Mouse (Mus musculus) megakaryocyte, adult 5-6 weeks (primary cell): Measurements from ENCODE around the gene Taar7a. TPM values are rescaled to one million over a fixed set of nuclear protein-coding genes. Genes with fewer than 3 reads are reported as not detected.
A peak's percentile ranks its signal among the peaks of the same experiment; 100 is the strongest.

Experiments
- ATAC-seq: 2 replicates; pipeline ENCODE4 v1.8.0; 2016; ENCODE audit warnings: mild to moderate bottlenecking, inconsistent platforms; ENCODE audit not compliant: poor library complexity, severe bottlenecking
- total RNA-seq, 2 experiments: library from RNA; stranded (forward) in 1 of 2; stranded (reverse) in 1 of 2; fragments of 153-499, 151-499 nt in 1 of 2; fragments of 221-1000, 200-1000 nt in 1 of 2; gene quantifications; 2 replicates each; pipeline versions ENCODE4 v1.2.3 to v1.2.4; 2015 to 2017

The Taar7a gene
- total RNA-seq (2015) (not detected in 2 replicates), total RNA-seq (2017) (not detected in 2 replicates)

GRCm38 (mm10) chr10:23993381-23993780, at the start of gene Taar7a:
Taar7a (minus strand) TSS chr10:23993481.
- ATAC-seq: no peak

- ATAC-seq: peak; percentile 30; the same call in 1 of the 2 replicates
These were observed 47.0 kb upstream of the Taar7a start for GRCm38 (mm10) chr10:24040120-24040869.

GRCm38 (mm10) chr10:24037314-24037713, 44.0 kb upstream of the Taar7a start, which contains the start of gene Taar7e:
Taar7e (plus strand) TSS chr10:24037614.
- no peak for ATAC-seq

- ATAC-seq: no peak
These were observed 38.1 kb upstream of the Taar7a start for GRCm38 (mm10) chr10:24031347-24031746.

- no peak for ATAC-seq
These were observed 33.6 kb upstream of the Taar7a start, which contains the start of gene Taar7d for GRCm38 (mm10) chr10:24026922-24027321. Taar7d (plus strand) TSS chr10:24027222.

GRCm38 (mm10) chr10:24008143-24008542, 14.9 kb upstream of the Taar7a start:
- no peak for ATAC-seq

- ATAC-seq: no peak
These were observed 13.8 kb upstream of the Taar7a start for GRCm38 (mm10) chr10:24007034-24007433.

GRCm38 (mm10) chr10:24006442-24006841, 13.2 kb upstream of the Taar7a start:
- ATAC-seq: no peak

- no peak for ATAC-seq
These were observed 6.4 kb upstream of the Taar7a start, which contains the start of gene Taar7b for GRCm38 (mm10) chr10:23999639-24000038. Taar7b (plus strand) TSS chr10:23999939.

- ATAC-seq: no peak
These were observed 6.9 kb downstream of the Taar7a start for GRCm38 (mm10) chr10:23986419-23986818.

GRCm38 (mm10) chr10:23985546-23985945, 7.7 kb downstream of the Taar7a start, which contains the start of gene Taar6:
Taar6 (minus strand) TSS chr10:23985646.
- no peak for ATAC-seq

- peak; percentile 71 for ATAC-seq
These were observed 14.2 kb downstream of the Taar7a start for GRCm38 (mm10) chr10:23978901-23979705.

GRCm38 (mm10) chr10:23977958-23978357, 15.3 kb downstream of the Taar7a start:
- no peak for ATAC-seq

GRCm38 (mm10) chr10:23971256-23971655, 22.0 kb downstream of the Taar7a start:
- no peak for ATAC-seq

- no peak for ATAC-seq
These were observed 22.6 kb downstream of the Taar7a start, which contains the start of gene Taar5 for GRCm38 (mm10) chr10:23970656-23971165. Taar5 (plus strand) TSS chr10:23970706.

- ATAC-seq: peak; percentile 18; the same call in 1 of the 2 replicates
These were observed 28.2 kb downstream of the Taar7a start for GRCm38 (mm10) chr10:23964921-23965610.

- ATAC-seq: no peak
These were observed 29.8 kb downstream of the Taar7a start for GRCm38 (mm10) chr10:23963444-23963843.

GRCm38 (mm10) chr10:23960444-23960915, 32.8 kb downstream of the Taar7a start, which contains the start of gene Taar4:
Taar4 (plus strand) TSS chr10:23960494.
- peak; percentile 67; the same call in 1 of the 2 replicates for ATAC-seq

GRCm38 (mm10) chr10:23959071-23959470, 34.2 kb downstream of the Taar7a start:
- ATAC-seq: no peak

GRCm38 (mm10) chr10:23951714-23952113, 41.6 kb downstream of the Taar7a start:
- no peak for ATAC-seq
